Mouse (Mus musculus) frontal cortex, postnatal 10 days (tissue): Measurements from ENCODE around the gene Dglucy.
"Not testable (repeated sequence)": the region's sequence is repeated elsewhere in the genome, so short reads cannot be mapped to it uniquely, and the experiment has no call there.

Source experiments
- DNase-seq, 2 experiments: peaks; one replicate each; pipeline ENCODE4 v3.0.0; 2022; ENCODE audit warnings: low spot score in 2 of 2, mixed read lengths in 1 of 2

Gene Dglucy

DNA sequence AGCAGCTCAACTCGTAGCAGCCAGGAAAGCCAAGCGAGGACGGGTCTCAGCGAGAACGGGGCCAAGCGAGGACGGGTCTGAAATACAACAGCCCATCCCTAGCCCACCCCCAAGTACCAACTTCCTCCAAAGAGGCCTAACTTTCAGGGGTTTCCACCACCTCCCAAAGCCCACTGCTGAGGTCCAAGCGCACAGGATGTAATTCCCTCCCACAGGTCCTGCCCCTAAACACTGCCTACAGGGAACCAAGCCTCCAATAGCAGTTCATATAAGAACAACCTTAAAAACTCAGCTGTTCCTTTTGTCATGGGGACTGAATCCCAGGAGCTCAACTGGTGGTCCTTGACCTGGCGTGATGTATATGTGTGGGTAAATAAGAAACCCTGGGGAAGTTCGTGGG is 1.6 kb downstream of the Dglucy start:
- DNase-seq = no peak

DNA sequence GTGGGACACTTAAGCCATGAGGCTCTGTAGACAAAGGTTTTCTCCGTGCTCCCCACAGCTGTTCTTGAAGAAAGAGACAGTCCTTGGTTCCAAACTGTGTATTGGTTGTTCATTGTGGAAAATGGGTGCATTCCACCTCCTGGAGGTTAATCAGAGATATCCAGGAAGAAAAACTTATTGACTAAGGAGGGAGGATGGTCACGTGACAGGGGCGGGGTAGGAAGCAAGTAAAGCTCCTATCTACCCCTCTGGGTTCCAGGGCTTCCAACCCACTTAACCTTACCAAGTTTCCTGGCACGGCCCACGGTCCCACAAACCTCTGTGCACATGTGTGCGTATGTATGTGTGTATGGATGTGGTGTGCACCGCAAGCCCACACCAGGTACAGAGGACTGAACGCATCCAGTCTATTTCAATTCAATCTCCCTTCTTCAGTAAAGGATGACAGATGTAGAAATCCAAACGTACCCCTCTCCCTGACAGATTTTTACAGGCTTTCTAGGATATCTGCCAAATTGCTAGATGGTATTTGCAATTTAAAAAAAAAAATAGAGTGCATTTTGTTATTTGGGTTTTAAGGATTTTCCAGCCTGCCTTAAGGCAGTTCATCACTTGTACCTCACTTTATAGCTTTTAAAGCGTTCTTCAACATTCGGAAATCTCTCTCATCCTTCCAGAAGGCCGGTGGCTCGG is 2.7 kb downstream of the Dglucy start:
- no peak for DNase-seq

DNA sequence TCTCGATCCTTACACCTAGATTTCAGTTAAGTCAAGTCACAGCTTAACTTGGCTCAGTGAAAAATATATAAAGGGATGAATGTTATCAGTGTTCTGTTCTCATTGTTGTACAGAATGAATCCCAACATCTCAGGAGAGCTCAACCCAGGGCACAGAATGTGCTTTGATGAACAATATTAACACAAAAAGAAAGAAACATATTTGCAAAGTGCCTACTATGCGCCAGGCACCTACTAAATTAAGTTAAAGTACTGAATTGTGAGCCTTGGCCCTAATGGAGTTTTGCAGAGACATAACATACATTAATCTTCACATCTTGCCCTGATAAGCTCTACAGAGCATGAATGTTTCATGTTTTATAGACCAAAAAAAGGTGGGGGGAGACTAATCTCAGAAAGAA is 5.3 kb downstream of the Dglucy start:
- no peak for DNase-seq

DNA sequence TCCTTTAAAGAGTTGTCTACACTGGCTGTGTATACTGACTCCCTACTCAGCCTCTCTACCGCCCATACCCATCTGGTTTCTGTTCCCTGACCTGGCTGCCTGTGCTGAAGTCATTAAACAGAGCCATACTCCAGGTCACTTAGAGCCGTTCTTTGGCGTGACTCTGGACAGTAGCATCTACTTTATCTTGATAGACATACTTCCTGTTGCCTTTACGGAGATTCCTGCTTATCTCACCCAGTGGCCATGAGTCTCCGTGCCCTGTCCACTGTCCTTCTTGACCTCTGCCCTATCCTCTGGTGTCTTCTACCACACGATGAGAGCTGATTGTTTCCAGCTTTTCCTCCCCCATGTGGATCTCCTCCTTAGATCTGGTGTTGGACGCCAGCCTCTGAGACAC is 6.5 kb downstream of the Dglucy start:
- no peak for DNase-seq

DNA sequence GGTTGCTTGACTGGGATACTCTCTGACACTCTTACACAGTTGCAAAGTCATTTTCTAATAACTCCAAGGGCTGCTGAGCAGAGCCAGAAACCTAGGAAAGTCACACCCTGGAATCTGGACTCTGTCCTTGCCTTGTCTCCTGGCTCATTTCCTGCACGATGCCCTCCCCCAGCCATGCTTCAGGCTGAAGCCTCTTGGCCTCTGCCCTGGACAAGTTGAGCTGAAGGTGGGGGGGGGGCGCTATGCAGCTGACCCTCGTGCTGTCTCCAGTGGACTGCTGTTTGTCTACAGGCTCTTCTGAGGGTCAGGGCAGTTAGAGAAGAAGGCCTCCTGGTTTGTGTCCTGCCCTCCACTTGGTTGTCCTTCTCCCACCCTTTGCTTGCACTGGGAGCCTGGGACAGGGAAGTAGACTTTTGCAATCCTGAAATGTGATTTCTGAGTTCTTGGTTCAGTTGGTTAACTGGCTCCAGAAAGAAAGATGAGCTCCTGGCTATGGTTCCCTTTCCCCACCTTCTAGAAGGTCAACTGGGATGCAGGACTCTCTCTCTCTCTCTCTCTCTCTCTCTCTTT is 11.2 kb downstream of the Dglucy start:
- DNase-seq = no peak

DNA sequence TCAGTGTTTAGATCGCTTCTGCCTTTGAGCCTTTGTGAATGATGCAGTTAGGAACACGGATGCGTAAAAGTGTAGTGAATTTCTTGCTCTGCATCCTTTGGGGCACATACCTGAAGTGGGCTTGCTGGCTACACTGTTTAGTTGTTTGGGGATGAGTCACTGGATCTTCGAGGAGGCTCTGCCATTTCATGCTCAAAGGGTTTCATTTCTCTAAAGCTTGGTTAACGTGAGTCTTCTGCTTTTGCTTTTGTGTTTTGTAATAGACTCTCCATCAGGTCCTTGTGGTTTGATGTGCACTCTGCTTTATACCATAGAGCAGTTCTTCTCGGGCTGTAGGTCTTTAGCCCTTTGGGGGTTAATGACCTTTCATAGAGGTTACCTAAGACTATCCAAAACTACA is 12.6 kb downstream of the Dglucy start:
- DNase-seq = no peak

DNA sequence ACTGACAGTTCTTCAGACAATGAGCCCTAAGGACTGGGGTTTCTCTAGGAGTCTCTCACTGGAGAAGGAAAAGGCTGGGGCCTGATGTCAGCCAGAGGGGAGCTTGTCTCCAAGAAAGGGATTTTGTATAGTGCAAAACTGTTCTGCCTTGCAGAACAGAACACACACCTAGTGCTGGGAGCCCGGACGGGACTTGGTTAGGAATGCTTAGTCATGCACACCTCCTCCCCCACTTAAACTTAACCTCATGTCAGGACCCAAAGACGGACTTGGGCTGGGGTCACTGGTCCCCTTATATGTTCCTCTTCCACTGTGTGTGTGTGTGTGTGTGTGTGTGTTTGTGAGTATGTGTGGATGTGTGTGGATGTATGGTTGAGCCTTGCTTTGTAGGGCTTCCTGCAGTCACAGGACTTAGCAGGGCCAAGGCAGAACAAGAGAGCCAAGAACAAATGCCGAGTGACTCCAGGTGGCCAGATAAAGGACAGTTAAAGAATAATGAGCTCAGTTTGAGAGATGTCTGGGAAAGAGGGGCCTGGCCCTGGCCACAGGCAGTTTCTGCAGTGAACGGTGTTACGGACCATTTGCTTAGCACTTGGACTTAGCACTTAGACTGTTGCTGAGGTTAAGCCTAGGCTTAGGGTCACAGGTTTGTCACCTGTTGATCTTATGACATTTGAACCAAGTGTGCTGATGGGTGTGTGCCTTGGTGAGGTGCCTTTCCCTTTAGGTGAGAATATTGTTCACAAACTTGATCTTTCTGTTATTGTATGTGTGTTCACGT is 15.8 kb downstream of the Dglucy start:
- no peak for DNase-seq

DNA sequence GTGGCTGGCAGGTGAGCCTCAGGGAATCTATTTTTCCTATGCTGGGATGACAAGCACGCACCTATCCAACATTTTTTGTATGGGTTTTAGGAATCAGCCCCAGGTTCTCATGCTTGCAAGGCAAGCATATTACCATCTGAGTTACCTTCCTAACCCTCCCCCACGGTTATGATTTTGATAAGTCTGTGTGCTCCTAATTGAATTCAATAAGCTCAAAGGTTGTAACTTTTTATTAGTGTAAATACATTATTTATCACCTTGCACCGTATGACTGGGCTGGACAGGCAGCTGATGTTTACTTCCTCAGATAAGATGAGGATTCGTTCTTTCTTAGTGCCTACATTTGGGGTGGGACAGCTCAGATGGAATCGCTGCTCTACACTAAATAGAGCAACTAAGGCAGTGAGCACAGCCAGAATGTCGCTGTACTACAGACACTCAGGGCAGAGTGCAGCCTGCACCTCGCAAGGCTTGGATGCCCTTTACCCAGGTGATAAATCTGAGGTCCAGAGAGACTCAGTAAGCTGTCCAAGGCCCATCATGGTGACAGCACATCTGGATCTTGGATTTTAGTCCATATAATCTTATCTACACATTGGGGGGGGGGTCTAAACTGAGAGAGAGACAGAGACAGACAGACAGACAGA is 16.7 kb downstream of the Dglucy start:
- no peak for DNase-seq

DNA sequence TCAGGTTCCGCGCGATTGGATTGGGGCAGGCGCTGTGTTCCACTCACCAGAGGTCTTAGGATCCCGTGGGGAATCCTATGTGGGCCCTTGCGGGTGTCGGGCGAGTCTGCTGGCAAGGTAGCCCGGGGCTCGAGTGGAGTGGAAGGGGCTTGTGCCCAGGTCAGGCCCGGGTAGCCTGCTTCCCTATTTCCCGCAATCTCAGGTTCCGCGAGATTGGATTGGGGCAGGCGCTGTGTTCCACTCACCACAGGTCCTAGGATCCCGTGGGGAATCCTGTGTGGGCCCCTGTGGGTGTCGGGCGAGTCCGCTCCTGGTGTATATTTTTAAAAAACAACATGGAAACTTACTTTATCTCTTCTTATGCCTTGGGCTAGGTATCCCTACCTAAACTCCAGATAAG is 24.5 kb downstream of the Dglucy start:
- not testable (repeated sequence) for DNase-seq

DNA sequence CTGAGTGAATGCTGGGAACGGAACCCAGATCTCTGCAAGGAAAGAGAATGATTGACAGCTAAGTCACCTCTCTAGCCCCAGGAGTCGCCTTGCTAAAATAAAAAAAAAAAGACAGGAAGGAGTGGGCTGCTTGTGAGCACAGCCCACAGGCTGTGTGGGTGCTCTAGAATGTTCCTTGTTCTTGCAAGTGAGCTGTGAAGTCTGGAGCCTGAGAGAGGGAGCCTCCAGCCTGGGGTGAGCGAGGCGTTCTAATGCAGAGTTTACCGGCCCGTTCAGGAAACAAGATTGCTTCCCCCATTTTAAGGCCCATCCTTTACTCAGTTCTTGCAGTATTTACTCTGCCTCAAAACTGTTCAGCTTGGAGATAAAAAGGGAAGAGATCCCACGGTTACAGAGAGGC is 28.4 kb downstream of the Dglucy start:
- no peak for DNase-seq

DNA sequence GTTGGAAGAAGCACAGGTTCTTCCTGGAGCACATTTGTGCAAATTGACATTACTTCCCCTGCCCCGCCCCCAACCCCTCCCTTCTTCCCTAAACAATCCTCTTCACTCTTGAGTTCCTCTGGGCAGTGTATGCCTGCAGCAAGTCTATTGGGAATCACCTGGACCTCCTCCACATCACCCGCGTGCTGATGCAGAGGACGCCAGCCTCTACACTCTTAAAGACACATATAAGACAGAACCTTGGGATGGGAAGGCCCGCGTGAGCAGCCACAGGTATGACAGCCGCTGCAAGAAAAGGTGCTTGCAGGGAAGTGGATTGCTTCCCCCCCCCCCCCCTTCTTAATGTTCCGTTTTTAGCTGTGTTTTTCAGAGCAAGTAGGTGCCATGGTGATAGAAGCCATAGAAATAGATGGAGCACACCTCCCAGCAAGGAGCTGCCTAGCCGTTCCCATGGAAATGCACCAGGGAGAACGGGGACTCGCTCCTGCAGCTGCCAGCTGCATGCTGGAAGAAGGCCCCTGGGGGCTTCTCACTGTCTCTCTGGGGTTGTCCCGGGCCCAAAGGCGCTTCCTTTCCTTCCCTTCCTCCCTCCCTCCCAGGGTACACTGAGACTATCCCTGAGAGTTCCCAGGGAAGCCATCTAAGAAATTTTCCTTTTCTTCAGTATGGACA is 29.9 kb downstream of the Dglucy start:
- DNase-seq = peak; percentile 51 to 63

DNA sequence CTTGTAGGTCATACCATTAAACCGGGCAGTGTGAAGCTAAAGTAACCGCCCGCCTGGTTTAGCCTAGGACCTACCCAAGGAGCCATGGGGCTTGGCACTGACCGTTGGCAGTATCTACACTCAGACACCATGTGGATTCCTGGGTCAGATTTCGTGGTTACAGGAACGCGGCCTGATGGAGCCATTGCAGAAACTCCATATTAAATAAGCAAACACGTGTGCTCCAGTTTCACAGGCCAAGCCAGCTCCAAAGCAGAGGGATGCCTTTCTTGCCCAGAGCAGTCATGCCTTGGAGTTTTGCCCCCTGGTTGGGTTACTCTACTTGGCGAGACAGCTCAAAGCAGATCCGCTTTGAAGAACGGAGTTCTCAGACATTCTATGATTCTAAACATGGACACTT is 31.7 kb downstream of the Dglucy start:
- no peak for DNase-seq

DNA sequence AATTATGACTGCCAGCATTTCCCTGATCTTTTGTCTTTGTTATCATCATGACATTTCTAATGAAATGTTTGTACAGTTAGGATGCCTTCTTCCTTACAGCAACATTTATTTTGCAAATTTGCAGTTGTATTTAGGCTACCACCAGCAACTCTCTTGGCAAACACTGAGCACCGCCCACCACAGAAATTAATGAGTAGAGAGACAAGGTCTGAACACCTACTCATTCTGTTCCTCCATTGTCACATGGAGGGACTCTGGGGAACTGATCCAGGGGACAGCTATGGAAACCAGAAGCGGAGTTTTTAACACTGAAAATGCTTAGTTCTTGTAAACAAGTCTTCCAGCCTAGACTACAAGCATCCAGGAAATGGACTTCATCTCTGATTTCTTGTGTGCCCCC is 35.0 kb downstream of the Dglucy start:
- no peak for DNase-seq

DNA sequence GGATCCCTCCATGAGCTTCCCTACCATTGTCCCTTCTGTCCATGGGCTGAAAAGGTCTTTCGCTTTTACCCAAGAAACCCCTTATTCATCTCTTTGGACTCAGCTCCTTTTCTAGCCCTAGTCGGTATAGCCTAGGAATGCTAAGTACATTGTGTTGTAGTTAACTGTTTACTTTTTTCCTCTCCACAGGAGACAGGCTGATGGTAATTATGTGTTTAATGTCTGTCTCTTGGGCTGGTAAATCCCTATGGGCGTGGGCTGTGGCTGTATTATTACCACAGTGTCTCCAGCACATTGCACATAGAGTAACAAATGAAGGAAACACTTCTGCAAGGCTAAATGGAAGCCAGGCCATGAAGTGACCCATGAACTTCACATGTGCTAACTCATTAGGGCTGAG is 35.8 kb downstream of the Dglucy start:
- DNase-seq = no peak

DNA sequence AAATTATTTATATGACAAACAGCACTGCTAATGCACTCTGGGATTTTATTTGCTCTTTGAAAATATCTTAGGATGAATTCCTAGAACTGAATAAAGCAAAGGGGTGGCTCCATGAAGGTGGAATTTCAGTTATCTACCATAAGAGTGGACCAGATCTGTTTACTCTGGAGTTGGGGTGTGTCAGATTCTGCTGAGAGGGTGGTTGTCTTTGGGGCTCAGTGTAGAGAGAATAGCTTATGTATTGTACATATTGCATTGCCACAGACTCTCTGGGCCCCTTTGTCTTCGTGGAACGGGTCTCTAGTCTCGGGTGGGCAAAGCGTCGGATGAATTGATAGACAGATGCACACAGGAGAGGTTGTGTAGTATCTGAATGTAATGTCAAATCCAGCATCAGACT is 38.0 kb downstream of the Dglucy start:
- no peak for DNase-seq

DNA sequence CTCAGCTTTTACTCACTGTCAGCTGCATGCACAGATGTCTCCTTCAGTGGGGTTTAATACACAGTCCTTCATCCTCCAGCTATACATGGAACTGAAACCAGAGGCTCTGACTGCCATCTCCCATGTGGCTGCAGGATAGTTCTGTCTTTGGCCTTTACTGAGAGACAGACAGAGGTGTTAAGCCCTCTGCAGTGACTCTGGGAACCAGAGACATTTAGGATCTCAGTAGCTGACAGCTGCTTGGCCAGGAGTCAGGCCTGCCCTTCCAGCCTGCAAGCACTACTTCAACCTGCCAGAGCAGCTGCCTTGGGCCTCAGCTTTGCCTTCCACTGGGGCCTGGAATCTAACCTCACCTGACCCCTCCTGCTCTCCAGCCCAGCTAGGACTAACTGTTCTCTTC is 41.1 kb downstream of the Dglucy start:
- DNase-seq = peak in 1 of 2 experiments; percentile 4

DNA sequence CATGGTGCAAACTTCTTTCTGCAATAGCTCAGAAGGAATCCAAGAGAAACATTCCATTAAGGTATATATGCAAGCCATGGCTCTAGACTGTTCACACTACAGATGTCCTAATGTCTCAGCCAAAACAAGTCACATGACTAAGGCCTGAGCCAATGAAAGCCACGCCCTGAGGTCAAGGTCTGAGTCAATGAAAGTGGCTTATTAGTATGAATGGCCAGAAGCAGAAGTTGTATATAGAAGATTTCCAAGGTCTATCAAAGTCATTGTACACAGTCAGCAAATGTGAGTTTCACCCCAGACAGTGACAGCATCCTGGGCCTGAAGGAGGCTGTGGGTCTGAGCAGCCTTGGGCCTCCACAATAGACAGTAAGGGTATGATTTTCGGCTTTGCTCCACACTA is 52.2 kb downstream of the Dglucy start:
- no peak for DNase-seq

DNA sequence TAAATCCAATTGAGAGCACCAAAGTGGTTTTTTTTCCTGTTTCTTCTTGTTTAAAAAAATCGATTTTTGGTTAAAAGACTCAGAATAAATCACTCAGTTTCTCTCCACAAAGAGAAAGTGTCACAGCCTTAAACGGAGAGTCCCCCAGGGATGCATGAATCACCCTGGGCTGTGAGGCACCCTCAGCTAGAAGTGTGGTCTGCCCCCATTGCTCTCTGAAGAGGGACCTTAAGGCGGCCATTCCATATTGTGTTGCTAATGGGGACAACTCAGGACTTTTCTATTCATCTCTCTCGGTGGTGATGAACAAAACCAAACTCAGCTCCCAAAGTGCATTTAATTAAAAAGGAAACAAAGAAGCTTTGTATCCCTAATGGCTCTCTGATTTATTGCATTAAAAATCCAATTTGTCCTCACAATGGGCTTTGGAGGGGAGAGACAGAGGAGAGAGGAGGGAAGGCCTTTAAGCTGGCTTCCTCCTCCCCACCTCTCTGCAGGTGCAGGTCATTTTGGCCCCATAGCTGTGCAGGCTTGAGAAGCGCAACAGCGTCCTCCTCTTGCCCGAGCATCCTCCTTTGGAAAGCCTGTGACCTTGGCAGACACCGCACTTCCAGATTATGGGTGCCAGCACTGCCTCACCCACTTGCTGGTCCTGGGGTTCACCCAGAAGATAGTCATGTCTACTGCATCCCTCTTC is 52.9 kb downstream of the Dglucy start:
- DNase-seq = no peak

DNA sequence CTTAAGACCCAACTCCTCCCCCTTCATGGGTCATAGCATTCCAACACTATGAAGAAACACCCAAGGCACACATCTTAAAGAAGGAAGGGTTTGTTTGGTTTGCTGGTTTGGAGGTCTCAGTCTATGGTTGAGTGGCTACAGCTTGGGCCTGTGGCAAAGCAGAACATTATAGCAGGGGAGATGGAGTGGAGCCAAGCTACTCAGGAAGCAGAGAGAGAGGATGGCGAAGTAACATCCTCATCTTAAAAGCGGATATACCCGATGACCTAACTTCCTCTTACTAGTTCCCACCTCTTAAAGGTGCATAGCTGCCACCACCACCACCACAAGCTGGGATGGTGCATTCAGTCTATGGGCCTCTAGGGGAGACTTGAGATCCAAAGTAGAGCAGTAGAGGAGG is 58.4 kb downstream of the Dglucy start:
- DNase-seq = no peak

DNA sequence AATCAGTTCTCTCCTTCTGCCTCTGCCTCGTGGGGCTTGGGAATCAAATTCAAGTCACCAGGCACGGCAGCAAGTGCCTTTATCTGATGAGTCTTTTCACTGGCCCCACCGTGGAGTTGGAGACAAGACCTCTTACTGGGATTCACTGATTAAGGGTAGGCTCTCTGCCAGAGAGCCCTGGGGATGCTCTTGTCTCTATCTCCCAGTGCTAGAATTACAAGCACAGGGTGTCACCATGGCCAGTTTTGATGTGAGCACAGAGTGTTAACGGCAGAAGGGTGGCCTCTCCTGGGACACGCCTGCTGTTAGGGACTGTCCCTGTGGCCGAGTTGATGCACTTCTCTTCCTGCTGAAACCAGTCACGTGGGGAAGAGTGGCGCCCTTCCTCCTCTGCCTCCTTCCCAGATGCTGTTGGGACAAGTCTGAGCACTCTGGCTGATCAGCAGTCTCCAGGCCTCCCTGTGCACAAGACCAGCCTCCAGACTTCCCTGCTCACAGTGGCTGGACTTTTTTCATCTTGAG is 60.3 kb downstream of the Dglucy start:
- no peak for DNase-seq

DNA sequence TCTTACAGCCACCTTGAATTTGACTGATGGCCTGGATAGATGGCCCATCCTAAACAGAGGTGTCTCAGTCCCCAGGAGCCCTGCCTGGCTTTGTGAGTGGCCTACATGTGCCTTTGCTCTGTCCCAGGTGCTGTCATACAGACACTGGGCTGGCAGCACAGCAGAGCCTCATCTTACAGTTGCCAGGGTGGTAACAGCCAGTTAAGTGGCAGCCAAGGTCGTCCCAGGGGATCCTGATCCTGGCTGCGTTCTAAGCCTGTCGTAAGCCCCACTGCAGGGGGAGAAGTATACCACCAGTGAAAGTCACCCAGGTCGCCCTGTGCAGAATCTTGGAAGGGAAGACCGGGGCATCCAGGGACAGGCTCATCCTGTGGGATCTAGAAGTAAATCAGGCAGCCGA is 61.1 kb downstream of the Dglucy start:
- DNase-seq = no peak
